Mouse (Mus musculus): ENCODE measurements around the gene Eaf1.
"Not testable (repeated sequence)": the region's sequence is repeated elsewhere in the genome, so short reads cannot be mapped to it uniquely, and the experiment has no call there.

Gene Eaf1

DNA sequence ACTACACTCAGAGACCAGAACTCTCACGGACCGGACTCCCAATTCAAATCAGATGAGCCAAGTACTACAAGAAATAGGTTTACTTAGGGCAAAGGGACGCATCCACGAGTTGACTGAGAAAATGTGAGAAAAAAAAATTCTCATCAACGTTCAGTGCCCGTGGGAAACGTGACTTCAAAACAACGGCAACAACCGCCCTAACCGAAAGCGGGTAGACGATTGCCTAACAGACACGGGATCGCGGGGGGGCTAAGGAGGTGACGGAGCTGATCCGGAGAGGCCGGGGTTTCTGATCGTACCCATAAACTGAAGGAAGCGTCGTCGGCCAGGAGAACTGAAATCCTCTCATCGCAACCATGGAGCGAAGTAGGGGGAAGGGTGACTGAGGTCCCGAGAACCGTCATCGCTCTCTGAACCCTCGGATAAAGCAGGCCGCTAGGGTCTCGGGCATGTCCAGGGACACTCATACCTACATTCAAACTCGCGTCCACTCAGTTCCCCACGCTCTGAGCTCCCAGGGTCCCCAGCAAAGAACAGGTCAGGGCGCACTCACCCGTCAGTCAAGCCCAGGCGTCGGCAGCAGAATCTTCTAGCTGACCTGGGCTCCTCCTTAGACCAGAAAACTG lies at the start of gene Eaf1:
TSS of gene Eaf1 (plus strand) at position 51 of the 626 bp plus-strand sequence.
- DNase-seq: peak in 1 of 2 experiments; percentile 27

DNA sequence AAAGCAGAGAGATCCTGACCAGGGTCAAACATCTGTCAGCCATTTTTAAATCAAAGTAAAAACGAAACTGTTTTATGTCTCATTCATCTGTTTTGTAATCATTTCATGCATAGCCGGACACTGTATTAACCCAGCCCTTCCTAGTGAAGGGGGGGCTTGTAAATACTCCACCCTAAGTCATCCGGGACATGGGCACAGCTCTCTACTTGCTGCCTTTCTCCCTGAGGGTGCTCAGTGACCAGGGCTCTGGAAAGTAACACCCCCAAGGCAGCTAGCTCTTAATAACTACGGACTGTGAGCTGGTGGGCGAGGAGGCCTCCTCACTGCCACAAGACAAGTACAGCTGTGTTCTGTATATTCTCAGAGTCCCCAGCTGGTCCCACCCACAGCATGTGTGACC lies 45.2 kb upstream of the Eaf1 start:
- no peak for DNase-seq

DNA sequence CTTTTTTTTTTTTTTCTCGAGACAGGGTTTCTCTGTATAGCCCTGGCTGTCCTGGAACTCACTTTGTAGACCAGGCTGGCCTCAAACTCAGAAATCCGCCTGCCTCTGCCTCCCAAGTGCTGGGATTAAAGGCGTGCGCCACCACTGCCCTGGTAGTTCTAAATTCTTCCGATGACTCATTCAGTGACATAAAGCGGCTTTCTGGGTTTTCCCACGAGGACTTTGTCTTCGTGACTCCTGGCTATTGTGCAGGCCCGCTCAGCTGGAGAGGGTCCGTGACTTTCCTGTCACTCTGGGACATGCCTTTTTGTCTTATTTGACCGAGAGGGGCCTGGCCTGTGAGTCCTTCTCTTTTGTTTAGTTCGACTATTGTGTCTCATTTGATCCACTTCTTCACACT lies 40.3 kb upstream of the Eaf1 start:
- not testable (repeated sequence) for DNase-seq

DNA sequence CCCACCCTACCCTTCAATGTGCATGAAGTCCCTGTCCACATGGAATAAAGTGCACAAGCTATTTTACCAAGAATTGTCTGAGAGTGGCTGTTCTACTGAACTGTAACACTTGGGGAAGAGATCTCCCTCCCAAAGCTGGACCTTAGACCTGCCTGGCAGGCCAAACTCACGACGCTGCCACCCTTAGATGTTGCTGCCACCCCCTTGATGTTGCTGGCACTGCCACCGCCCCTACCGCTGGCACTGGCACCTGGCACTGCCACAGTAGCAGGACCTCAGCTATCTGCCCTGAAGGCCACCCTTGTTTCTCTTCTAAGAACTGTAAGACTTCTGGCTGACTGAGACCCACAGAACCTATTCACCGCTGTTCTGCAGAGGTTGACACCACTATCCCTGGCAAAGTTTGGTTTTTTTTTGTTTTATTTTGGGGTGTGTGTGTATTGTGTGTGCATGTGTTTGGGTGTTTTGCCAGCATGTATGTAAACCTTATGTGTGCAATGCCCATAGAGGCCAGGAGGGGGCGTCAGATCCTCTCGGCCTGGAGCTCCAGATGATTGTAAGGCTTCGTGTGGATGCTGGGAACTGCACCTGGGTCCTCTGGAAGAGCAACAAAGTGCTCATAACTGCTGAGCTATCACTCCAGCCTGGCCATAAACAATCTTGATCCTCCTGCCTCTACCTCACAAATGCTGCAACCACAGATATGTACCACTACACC lies 39.2 kb upstream of the Eaf1 start:
- no peak for DNase-seq

DNA sequence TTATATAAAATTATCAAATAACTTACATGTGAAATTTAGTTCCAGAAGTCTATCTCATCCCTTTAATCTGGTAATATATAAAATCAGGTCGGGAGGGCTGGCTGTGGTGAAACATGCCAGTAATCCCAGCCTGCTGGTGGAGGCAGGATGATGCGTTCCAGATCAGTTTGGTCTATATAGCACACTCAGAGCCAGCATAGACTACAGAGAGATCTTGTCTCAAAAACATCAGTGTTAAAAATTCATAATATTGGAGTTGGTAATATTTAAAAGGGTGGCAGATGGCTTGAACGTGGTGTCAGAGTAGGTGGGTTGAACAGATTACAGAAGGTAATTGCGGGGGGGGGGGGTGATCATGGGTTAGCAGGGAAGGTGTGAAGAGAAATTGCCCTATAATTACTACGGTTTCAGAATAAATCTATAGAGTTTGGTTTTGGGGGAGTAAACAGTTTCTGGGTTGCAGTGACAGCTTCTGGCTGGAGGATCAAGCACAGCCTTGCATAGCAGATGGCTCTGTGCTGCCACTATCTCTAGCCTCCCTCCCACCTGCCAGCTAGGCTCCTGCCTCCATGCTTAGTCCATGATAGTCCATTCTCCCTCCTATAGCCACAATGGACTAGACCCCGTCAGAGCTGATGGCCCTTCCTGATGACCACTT lies 38.0 kb upstream of the Eaf1 start:
- no peak for DNase-seq

DNA sequence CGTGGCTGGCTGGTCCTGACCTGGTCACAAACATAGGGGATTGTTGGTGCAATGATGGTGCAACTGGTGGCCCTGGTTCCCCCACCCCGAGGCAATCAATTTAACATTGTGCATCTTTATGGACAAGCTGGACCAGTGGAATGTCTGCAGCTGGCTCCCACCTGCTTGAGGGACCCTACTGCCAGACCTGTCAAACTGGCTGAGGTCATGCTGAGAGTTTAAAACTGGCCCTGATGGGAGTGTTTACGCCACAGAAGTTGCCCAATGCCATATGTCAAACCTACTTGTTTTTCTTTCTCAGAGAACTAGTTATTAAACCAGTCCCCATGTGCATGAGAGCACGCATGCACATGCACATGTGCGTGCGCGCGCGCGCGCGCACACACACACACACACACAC lies 36.2 kb upstream of the Eaf1 start:
- no peak for DNase-seq

DNA sequence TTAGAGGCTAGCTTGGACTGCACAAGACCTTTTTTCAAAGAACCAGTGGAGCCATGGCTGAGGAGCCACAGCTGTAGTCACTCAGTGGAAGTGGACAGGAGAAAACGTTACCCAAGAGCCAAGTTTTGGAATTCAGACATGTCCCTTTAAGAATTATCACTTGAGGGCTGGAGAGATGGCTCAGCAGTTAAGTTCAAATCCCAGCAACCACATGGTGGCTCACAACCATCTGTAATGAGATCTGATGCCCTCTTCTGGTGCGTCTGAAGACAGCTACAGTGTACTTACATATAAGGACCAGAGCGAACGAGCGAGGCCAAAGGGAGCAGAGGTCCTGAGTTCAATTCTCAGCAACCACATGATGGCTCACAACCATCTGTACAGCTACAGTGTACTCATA lies 32.0 kb upstream of the Eaf1 start:
- DNase-seq: not testable (repeated sequence)

DNA sequence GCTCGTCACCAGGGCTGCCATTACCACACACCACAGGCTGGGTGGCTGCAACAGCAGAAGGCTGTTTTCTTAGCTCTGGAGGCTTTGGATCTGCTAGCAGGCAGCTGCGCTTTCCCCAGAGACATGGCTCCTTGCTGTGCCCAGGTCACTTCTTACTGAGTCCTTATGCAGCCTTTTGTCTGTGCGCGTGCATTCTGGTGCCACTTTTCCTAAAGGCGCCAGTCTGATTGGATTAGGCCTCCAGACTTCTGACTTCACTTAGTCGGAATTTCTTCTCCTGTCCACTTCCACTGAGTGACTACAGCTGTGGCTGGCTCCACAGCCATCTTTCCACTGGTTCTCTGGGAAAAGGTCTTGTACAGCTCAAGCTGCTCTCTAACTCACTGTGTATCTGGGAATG lies 31.3 kb upstream of the Eaf1 start:
- DNase-seq: no peak

DNA sequence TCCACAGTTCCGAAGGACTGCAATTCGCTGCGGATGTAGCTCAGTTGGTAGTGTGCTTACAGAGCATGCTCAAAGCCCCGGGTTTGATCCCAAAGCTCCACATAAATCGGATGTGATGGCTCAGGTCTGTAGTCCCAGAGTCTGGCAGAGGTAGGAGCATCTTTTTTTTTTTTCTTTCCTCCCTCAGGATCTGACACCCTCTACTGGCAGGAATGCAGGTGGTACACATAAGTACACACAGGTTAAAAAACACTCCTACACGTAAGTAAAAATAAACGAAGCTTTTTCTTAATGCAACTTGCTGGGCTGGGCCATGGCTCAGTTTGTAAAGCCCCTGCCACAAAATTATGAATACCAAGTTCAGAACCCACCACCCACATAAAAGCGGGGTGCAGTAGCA lies 30.0 kb upstream of the Eaf1 start:
- DNase-seq: no peak

DNA sequence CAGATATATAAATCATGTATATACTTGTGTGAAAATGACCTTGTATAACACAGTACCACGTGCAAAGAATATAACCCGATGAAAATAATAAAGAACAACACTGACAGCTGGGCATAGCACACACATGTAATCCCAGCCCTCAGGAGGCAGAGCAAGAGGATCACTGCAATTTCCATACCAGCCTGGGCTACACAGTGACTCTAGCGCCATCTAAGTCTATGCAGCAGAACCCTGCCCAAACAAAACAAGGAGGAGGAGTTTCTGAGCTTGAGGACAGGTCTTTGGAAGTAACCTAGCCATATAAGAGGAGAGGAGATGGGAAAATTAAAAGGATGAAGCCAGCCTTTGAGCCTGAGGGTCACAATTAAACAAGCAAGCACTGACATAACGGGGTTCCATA lies 24.5 kb upstream of the Eaf1 start:
- DNase-seq: no peak

DNA sequence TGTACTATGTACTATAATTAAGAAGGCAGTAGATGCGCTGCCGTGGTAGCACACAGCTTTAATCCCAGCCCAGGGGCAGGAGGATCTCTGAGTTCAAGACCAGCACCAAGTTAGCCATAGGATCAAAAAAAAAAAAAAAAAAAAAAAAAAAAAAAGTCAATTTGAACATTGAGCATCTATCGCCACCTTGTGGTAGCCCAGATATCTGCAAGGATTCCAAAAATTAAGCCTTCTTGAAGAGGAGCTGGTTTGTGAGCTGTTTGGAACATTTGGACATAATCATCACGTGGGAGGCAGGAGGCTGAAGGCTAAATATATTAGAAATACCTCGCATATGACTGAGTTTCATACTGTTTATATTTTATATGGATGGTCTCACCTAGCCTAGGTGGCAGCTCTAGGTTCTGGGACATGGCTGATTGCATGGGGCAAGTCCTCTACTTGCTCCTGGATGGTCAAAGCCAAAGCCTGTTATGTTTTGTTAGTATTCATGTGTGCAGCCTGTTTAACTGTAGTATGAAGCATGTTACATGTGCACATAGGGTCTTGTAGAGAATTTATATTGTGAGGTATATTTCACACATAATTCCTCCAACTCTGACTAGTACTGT lies 21.6 kb upstream of the Eaf1 start:
- DNase-seq: peak; percentile 61 to 74

DNA sequence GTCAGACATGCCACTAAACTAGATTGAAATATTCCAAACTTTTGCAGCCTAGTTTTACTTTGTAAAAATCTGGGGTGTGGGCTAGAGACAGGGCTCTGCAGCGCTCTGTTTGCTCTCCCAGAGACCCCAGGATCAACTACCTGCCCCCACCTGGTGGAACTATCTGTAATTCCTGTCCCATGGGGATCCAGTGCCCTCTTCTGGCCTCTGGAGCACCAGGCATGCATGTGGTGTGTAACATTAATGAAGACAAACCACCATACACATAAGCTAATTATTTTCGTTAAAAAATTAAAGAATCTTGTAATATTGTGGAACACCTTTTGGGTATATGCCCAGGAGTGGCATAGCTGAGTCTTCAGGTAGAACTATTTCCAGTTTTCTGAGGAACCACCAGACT lies 20.9 kb upstream of the Eaf1 start:
- no peak for DNase-seq

DNA sequence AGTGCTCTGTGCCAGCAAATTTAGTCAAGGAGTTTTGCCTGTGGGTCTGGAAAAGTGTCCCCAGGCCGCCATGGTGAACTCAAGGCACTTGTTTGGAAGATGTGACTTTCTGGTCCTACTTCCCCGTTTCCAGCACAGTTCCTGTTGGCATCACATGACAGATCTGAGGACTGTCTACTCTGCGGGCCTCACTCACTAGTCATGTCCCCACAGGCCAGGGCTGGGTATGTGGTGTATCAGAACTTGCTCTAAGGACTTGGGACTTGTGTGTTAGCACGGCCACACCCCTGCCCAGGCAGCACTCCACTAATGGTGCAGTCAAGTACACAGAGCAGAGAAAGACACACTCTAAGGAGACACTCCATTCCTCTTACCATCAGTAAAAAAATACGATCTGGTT lies 11.8 kb upstream of the Eaf1 start:
- DNase-seq: no peak

DNA sequence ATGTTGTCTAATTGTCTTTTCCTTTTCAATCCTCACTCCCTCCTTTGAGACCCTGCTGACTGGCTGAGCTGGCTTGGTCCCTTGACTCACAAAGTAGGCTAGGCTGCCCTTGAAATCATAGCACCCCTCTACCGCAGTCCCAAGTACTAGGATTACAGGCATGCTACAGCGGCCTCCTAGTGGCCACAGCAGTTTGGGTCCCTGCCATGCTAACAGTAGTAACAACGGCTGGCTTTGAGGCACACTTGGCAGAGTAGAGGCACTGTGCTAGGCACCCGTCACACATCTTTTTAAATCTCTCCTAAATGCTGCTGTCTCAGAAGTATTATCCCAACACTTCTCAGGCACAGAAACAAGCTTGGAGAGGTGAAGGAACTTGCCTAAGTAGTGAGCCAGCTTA lies 7.7 kb upstream of the Eaf1 start:
- no peak for DNase-seq

DNA sequence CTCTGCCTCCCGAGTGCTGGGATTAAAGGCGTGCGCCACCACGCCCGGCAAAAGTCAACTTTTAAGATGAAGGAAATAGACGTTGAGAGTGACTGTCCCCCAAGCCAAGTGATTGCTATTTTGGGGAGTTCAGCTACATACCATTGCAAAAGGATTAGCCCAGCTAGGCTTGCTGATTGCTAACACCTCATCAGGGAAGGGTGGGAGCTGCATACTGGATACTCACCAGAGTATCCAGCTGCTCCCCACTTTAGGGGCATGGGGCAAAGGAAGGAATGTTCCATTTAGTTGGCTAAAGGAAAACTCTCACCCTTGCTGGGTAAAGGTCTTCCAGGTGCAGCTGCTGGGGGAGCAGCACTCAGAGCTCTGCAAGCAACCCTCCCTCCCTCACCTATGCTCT lies 6.1 kb upstream of the Eaf1 start:
- no peak for DNase-seq

DNA sequence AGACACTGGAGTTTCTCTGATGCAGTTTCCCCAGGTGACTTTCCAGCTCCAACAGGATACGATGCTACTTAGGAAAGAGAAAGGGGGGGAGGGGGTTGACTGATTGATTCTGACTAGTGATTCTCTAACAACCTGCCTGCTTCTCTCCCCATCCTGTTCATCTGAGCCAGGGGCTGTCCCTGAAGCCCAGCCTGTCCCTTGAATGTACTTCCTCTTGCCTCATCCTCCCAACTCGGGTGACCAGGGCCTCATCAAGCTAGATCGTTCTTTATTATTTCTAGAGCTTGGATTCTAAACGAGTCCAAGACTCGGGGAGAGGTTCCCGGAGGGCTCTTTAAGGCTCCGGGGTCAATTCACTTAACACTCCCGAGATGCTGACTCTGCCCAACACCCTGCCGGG lies 298 bp upstream of the Eaf1 start:
- DNase-seq: no peak

DNA sequence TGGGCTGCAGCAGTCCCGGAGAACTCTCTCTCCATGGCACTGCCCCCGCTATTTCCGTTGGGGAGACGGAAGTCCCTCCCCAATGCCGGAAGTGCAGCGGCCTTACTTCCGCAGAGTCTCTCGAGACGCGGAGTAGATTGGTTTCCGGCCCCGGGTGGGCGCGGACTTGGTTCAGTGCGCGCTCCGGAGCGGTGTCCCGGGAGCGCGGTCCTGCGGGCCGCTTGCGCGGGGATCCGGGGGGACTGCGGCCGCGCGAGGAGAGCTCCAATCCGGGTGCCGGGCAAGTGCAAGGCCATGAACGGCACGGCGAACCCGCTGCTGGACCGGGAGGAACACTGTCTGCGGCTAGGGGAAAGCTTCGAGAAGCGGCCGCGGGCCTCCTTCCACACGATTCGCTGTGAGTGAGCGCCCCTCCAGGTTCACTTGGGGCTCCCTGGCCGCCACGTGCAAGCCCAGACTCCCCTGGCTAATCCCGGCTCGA lies 816 bp downstream of the Eaf1 start, which contains the start of gene Mettl6:
TSS of gene Mettl6 (minus strand) at position 66 of the 481 bp plus-strand sequence.
- DNase-seq: peak; percentile 91 to 93

DNA sequence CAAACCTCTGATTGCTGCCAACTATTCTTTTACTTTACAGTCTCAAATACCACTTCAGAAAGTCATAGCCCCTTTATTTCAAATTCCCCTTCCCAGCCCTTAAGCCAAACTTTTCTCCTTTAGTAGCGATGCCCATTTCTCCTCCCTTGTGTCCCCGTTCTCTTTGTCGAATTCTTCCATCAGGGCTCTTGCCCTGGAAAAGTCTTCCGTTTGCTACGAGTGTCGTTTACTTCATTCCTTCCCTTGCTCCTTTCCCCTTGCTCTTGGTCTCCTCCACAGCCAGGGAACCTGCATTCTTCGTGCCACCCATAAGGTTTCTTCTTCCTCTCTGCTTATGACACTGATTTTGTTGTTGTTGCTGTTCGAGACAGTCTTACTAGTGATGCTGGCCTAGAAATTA lies 1.3 kb downstream of the Eaf1 start:
- no peak for DNase-seq

DNA sequence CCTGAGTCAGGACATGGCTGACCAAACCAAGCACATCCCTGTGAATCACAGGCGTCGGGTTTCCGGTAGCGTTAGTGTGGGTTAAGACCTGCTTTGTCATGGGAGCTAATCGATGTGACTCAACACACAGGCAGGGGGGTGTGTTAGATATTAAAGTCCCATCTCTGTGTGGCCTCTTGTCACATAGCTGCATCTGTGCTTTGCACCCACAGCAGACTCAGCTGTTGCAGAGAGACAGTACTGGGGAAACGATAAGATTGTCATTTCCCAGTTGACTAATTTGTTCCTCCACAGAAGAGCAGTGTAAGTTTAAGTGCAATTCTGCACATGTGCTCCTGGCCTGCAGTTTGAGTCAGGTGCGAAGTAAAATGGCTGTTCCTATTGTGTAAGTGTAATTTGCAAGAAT lies 2.0 kb downstream of the Eaf1 start:
- no peak for DNase-seq

DNA sequence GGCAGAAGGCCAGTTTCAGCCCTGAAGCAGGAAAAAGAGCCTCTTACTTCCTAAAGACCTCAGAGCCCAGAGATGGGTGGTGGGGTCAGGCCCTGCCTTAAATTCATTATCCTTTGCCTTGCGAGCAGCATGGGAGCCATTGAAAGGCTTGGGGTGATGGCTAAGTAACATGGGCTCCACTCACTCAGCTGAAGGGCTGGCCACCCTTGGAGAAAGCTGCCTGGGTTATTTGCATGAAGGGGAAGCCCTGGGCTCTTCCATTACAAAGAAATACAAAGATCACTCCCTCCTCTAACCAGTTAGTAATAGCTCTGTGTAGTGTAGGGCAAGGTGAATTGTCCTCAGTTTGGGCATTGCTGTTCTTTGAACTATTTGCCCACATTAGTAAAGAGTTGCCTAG lies 5.3 kb downstream of the Eaf1 start:
- DNase-seq: no peak

DNA sequence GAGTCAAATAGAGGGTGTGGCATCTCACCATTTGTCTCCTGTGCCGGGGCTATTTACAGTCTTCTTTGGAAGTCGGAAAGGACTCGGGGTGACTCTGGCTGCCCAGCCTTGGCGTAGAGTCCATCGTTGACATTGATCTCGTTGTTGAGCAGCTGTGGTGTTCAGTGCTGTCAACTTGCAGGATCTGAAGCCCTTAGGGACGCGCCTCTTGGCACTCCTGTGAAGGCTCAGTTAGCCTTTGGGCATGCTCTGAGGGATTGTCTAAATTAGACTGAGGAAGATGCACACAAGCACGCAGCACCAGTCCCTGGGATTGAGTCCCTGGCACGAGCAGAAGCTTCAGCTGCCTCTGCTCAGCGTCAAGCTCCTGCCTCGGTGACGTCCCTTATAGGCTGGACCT lies 9.2 kb downstream of the Eaf1 start:
- no peak for DNase-seq

DNA sequence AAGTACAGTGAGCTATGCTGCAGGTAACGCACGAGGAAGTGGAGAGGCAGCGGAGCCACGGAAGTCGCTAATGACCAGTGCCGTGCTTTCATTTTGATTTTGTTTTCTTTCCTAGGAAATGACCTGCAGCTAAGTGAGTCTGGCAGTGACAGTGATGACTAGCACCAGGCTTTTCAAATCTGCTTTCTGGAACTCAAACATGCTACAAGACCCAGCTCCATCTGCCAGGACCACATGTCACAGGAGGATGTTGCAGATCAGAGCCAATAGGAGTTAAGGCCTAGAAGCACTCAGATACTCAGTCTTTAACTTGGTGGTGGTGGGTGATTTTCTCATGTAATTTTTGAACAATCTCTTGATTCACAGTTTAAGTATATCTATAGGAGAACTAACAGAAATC lies 12.3 kb downstream of the Eaf1 start:
- DNase-seq: peak; percentile 65 to 77

DNA sequence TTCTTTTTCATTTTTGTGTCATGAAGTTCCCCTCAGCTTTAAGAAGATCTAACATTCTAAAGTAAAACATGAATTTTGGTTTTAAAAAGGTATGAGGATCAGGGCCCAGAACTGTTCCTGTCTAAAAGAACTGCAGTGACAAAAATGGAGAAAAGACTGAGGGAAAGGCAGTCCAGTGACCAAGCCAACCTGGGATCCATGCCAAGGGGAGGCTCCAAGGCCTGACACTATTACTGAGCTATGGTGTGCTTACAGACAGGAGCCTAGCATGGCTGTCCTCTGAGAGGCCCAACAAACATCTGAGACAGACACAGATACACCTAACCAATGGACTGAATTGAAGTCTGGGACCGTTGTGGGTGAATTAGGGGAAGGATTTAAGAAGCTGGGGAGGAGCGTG lies 15.7 kb downstream of the Eaf1 start:
- peak; percentile 31 to 36 for DNase-seq

DNA sequence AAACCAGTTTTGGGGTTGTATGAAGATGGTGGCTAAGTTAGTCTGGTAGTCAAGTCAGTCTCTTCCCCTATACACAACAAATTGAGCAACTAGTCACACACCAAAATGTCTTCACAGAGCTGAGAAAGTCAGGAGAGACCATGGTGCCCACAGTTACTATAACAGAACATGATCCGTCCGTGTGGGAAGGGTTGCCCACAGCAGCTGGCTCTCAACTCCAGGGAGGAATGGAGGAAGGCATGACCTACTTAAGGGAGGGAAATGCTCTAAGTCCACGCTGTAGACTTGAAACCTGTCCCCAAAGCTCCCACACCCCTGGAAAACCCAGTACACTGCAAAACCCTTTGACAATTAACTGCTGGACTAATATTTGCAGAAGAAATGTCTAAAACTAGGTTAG lies 16.1 kb downstream of the Eaf1 start:
- no peak for DNase-seq
